Mouse (Mus musculus): ENCODE data around the gene Atf2.
"Not testable (repeated sequence)": the region's sequence is repeated elsewhere in the genome, so short reads cannot be mapped to it uniquely, and the experiment has no call there.

Atf2 gene

GRCm38 (mm10) chr2:73892464-73893296, at the start of gene Atf2:
Gene Atf2 (minus strand): TSS chr2:73892639.
- in situ Hi-C loops (cut with MboI, MseI) = loop anchor here (25.0 kb wide), 1 partner anchor 905 kb away; the partner anchor contains the start of genes Gm11084 and Sp3

- in situ Hi-C loops (cut with MboI, MseI) = no loop called here
Observed at GRCm38 (mm10) chr2:73941281-73941680, 48.8 kb upstream of the Atf2 start.

- in situ Hi-C loops (cut with MboI, MseI) = no loop called here
Observed at GRCm38 (mm10) chr2:73940471-73940870, 48.0 kb upstream of the Atf2 start.

GRCm38 (mm10) chr2:73938896-73939295, 46.5 kb upstream of the Atf2 start:
- in situ Hi-C loops (cut with MboI, MseI) = no loop called here

GRCm38 (mm10) chr2:73932676-73933313, 40.4 kb upstream of the Atf2 start:
- in situ Hi-C loops (cut with MboI, MseI) = no loop called here

- in situ Hi-C loops (cut with MboI, MseI) = no loop called here
Observed at GRCm38 (mm10) chr2:73927711-73928110, 35.3 kb upstream of the Atf2 start.

- in situ Hi-C loops (cut with MboI, MseI) = no loop called here
Observed at GRCm38 (mm10) chr2:73925539-73925938, 33.1 kb upstream of the Atf2 start.

GRCm38 (mm10) chr2:73925089-73925488, 32.6 kb upstream of the Atf2 start:
- in situ Hi-C loops (cut with MboI, MseI) = no loop called here

GRCm38 (mm10) chr2:73919642-73920041, 27.2 kb upstream of the Atf2 start:
- in situ Hi-C loops (cut with MboI, MseI) = loop anchor here (10.0 kb wide), 1 partner anchor 665 kb away; no protein-coding TSS in a partner anchor

GRCm38 (mm10) chr2:73912264-73912663, 19.8 kb upstream of the Atf2 start:
- in situ Hi-C loops (cut with MboI, MseI) = loop anchor here (10.0 kb wide), 1 partner anchor 673 kb away; no protein-coding TSS in a partner anchor

GRCm38 (mm10) chr2:73911175-73911700, 18.8 kb upstream of the Atf2 start, which contains the start of gene Atp5g3:
Gene Atp5g3 (minus strand): TSS chr2:73911326.
- in situ Hi-C loops (cut with MboI, MseI) = loop anchor here (10.0 kb wide), 1 partner anchor 674 kb away; no protein-coding TSS in a partner anchor

GRCm38 (mm10) chr2:73910571-73911174, 18.2 kb upstream of the Atf2 start:
- in situ Hi-C loops (cut with MboI, MseI) = loop anchor here (10.0 kb wide), 1 partner anchor 674 kb away; no protein-coding TSS in a partner anchor

- in situ Hi-C loops (cut with MboI, MseI) = no loop called here
Observed at GRCm38 (mm10) chr2:73909116-73909515, 16.7 kb upstream of the Atf2 start.

GRCm38 (mm10) chr2:73904679-73905078, 12.2 kb upstream of the Atf2 start:
- in situ Hi-C loops (cut with MboI, MseI) = not testable (repeated sequence)

- in situ Hi-C loops (cut with MboI, MseI) = no loop called here
Observed at GRCm38 (mm10) chr2:73903536-73903935, 11.1 kb upstream of the Atf2 start.

GRCm38 (mm10) chr2:73902328-73902727, 9.9 kb upstream of the Atf2 start:
- in situ Hi-C loops (cut with MboI, MseI) = not testable (repeated sequence)

- in situ Hi-C loops (cut with MboI, MseI) = no loop called here
Observed at GRCm38 (mm10) chr2:73901169-73901568, 8.7 kb upstream of the Atf2 start.

GRCm38 (mm10) chr2:73900364-73900763, 7.9 kb upstream of the Atf2 start:
- in situ Hi-C loops (cut with MboI, MseI) = no loop called here

GRCm38 (mm10) chr2:73896919-73897318, 4.5 kb upstream of the Atf2 start:
- in situ Hi-C loops (cut with MboI, MseI) = loop anchor here (25.0 kb wide), 1 partner anchor 910 kb away; the partner anchor contains the start of genes Gm11084 and Sp3

- in situ Hi-C loops (cut with MboI, MseI) = loop anchor here (25.0 kb wide), 1 partner anchor 906 kb away; the partner anchor contains the start of genes Gm11084 and Sp3
Observed at GRCm38 (mm10) chr2:73893473-73894270, 1.2 kb upstream of the Atf2 start.

All from T-helper 1 cell (primary cell).